Mouse (Mus musculus) heart, embryonic 14.5 days (tissue): ENCODE measurements around the gene Adgrg6. TPM values are rescaled to one million over a fixed set of nuclear protein-coding genes. Genes with fewer than 3 reads are reported as not detected.
A peak's percentile ranks its signal among the peaks of the same experiment; 100 is the strongest.

Experiments used
- ATAC-seq: fragments of 200-750 bp; cut with Nextera tagmentation; 2 replicates; pipeline ENCODE4 v1.8.0; 2017; ENCODE audit warnings: low read depth, moderate TSS enrichment; ENCODE audit not compliant: insufficient number of reproducible peaks, insufficient read depth, low FRiP score
- H3K27ac ChIP-seq, 2 experiments: fragments of 200-500 bp in 1 of 2; fragments of 300-500 bp in 1 of 2; sonication (generic) in 1 of 2; replicated peaks in 1 of 2; 2 replicates each; pipeline ENCODE4 v1.5.1; 2012 to 2014; ENCODE audit warnings: low read depth in 2 of 2, low read length in 2 of 2, control low read depth in 1 of 2, mild to moderate bottlenecking in 1 of 2, mixed read lengths in 1 of 2; ENCODE audit not compliant: control insufficient read depth in 1 of 2, insufficient read depth in 1 of 2
- H3K27me3 ChIP-seq: fragments of 300-500 bp; sonication (generic); 2 replicates; pipeline ENCODE4 v1.6.1; 2014; ENCODE audit warnings: mild to moderate bottlenecking, low read length, control low read depth; ENCODE audit not compliant: control insufficient read depth, insufficient read depth
- H3K36me3 ChIP-seq: fragments of 300-500 bp; sonication (generic); 2 replicates; pipeline ENCODE4 v1.6.1; 2014; ENCODE audit warnings: mild to moderate bottlenecking, control low read depth, low read length, mixed read lengths; ENCODE audit not compliant: control insufficient read depth, insufficient read depth
- H3K4me1 ChIP-seq, 2 experiments: fragments of 200-500 bp in 1 of 2; fragments of 300-500 bp in 1 of 2; sonication (generic) in 1 of 2; 2 replicates each; pipeline ENCODE4 v1.6.1; 2012 to 2014; ENCODE audit warnings: low read length in 2 of 2, control low read depth in 1 of 2, mixed read lengths in 1 of 2; ENCODE audit not compliant: control insufficient read depth in 2 of 2, insufficient read depth in 2 of 2
- H3K4me2 ChIP-seq: fragments of 300-500 bp; sonication (generic); 2 replicates; pipeline ENCODE4 v1.6.1; 2014; ENCODE audit warnings: mild to moderate bottlenecking, low read length
- H3K4me3 ChIP-seq, 2 experiments: fragments of 200-500 bp in 1 of 2; fragments of 300-500 bp in 1 of 2; sonication (generic) in 1 of 2; 2 replicates each; pipeline ENCODE4 v1.5.1; 2012 to 2014; ENCODE audit warnings: low read length in 2 of 2, mild to moderate bottlenecking in 2 of 2, control low read depth in 1 of 2, low read depth in 1 of 2, moderate library complexity in 1 of 2; ENCODE audit not compliant: control insufficient read depth in 1 of 2, insufficient read depth in 1 of 2
- H3K9ac ChIP-seq: fragments of 300-500 bp; sonication (generic); 2 replicates; pipeline ENCODE4 v1.6.1; 2014; ENCODE audit warnings: mild to moderate bottlenecking, low read length
- H3K9me3 ChIP-seq: fragments of 300-500 bp; sonication (generic); 2 replicates; pipeline ENCODE4 v1.6.1; 2016; ENCODE audit warnings: low read length, control low read depth; ENCODE audit not compliant: control insufficient read depth
- WGBS: fragments of 180-500 bp; shearing (Covaris S2); extraction: QIAGEN DNeasy Blood & Tissue Kit; methylation state at CpG from one replicate; pipeline ENCODE4 v1.1.7; 2014; 5-methylcytosine and 5-hydroxymethylcytosine counted together
- polyA plus RNA-seq: library from polyadenylated mRNA; unstranded; fragments of >200 nt; fragmentation: Nextera tagmentation; extraction: Ambion mirVana; gene quantifications from 2 replicates; pipeline ENCODE4 v1.2.1, GENCODE M21; 2014

The Adgrg6 gene
- 19.2 and 24.2 TPM in 2 replicates for polyA plus RNA-seq

GRCm38 (mm10) chr10:14544941-14545717 is at the start of gene Adgrg6:
TSS of gene Adgrg6 (minus strand) at chr10:14545659.
- H3K4me3 ChIP-seq, result peak within 1 kb of the TSS; percentile 67 to 78
- peak within 1 kb of the TSS; percentile 100 for H3K4me2 ChIP-seq
- H3K36me3 ChIP-seq, result no peaks in the 10 kb centered on the region
- WGBS, result under 1% methylated on average over 71 of the region's 81 CpGs
- H3K27me3 ChIP-seq, result 0 out of 2 replicates have a peak, but pooled peaks cover 3% of the 10 kb centered on the region
- H3K4me1 ChIP-seq, result no peaks in the 10 kb centered on the region
- peak within 1 kb of the TSS; percentile 51 to 66 for H3K27ac ChIP-seq
- peak within 1 kb of the TSS; percentile 77 for H3K9ac ChIP-seq
- ATAC-seq, result peak; percentile 71
- H3K9me3 ChIP-seq, result no peaks in the 10 kb centered on the region

GRCm38 (mm10) chr10:14592215-14592614 is 46.8 kb upstream of the Adgrg6 start:
- Histone ChIP-seq H3K9me3 (no peaks in the 10 kb centered on the region), H3K36me3 (no peaks in the 10 kb centered on the region), H3K9ac (no peak overlapping the region), H3K4me2 (no peak overlapping the region), H3K27me3 (peaks cover 5% of the 10 kb centered on the region; the same call in 1 of the 2 replicates), H3K4me3 (no peak overlapping the region), H3K4me1 (peaks cover 0 to 2% of the 10 kb centered on the region in 2 experiments; a peak in 1 of 4 replicates), H3K27ac (no peak overlapping the region)
- ATAC-seq, result no peak
- 89% methylated on average over 1 of the region's 1 CpGs for WGBS

DNA sequence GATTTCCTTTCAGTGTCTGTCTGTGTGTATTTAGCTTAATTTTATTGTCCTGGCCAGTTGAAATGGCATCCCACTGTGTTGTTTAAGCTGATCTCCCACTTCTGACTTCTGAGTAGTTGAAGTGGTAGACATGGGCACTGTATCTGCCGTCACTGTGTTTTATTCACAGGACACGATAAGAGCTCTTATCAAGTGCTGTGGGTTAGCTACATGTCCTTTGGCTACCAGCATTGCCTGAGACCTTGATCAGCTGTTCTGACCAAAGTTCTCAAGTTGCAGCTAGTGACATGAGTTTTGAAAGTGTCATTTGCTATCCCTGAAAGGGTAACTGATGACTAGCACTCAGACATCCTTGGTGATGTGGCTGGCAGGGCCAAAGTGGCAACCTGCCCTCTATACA is 45.4 kb upstream of the Adgrg6 start:
- Histone ChIP-seq H3K27me3 (peaks cover 12% of the 10 kb centered on the region; the same call in 1 of the 2 replicates), H3K4me3 (no peak overlapping the region), H3K36me3 (no peaks in the 10 kb centered on the region), H3K27ac (no peak overlapping the region), H3K4me1 (no peaks in the 10 kb centered on the region), H3K4me2 (no peak overlapping the region), H3K9me3 (no peaks in the 10 kb centered on the region), H3K9ac (no peak overlapping the region)
- ATAC-seq, result no peak; the same call in 1 of the 2 replicates
- 32% methylated on average over 2 of the region's 2 CpGs for WGBS

GRCm38 (mm10) chr10:14589667-14590066 is 44.2 kb upstream of the Adgrg6 start:
- H3K4me1 ChIP-seq, result no peaks in the 10 kb centered on the region
- H3K36me3 ChIP-seq, result no peaks in the 10 kb centered on the region
- H3K4me2 ChIP-seq, result no peak overlapping the region
- peaks cover 12% of the 10 kb centered on the region; the same call in 1 of the 2 replicates for H3K27me3 ChIP-seq
- no peaks in the 10 kb centered on the region for H3K9me3 ChIP-seq
- no peak overlapping the region for H3K27ac ChIP-seq
- no peak overlapping the region for H3K9ac ChIP-seq
- 79% methylated on average over 6 of the region's 6 CpGs for WGBS
- H3K4me3 ChIP-seq, result no peak overlapping the region
- ATAC-seq, result no peak

DNA sequence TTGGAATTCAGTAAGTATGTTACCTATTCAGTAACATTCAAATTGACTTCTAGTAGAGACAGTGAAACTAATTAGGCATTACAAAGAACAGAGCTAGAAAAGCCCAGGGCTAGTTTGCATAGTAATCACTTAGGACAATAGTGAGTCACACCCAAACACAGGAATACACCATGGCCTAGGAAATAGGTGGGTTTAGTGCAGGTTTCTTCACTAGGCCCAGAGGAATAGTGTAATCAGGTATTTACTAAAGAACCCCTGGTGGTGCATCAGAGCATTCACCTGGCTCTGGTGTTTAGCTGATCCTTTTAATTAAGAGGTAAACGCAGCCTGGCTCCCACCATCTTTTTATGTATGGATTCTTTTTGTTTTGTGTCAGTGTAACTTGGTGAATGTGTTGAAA is 38.0 kb upstream of the Adgrg6 start:
- H3K9me3 ChIP-seq, result no peaks in the 10 kb centered on the region
- H3K4me2 ChIP-seq, result no peak overlapping the region
- 84% methylated on average over 1 of the region's 1 CpGs for WGBS
- H3K4me3 ChIP-seq, result no peak overlapping the region
- H3K9ac ChIP-seq, result no peak overlapping the region
- no peak for ATAC-seq
- H3K36me3 ChIP-seq, result no peaks in the 10 kb centered on the region
- no peaks in the 10 kb centered on the region for H3K4me1 ChIP-seq
- H3K27ac ChIP-seq, result no peak overlapping the region
- H3K27me3 ChIP-seq, result 0 out of 2 replicates have a peak, but pooled peaks cover 7% of the 10 kb centered on the region

DNA sequence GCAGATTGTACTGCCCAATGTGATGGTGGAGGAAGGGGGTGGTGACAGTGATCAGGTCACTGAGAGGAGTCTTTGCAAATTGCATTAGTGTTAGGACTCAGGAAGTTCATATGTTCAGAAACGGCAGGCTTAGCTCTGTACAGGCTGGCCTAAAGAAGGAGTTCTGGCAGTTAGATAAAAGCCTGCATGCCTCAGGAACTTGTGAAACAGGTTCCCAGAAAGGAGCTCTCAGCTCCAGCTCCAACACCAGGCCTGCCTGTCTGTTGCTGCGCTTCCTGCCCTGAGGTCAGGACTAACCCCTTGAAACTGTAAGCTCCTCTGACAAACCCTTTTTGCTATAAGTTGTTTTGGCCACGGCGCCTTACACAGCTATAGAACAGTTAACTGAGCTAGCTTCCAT is 28.8 kb upstream of the Adgrg6 start:
- Histone ChIP-seq H3K27me3 (no peaks in the 10 kb centered on the region), H3K9ac (no peak overlapping the region), H3K4me3 (no peak overlapping the region), H3K9me3 (no peaks in the 10 kb centered on the region), H3K4me2 (no peak overlapping the region), H3K27ac (no peak overlapping the region), H3K36me3 (no peaks in the 10 kb centered on the region), H3K4me1 (no peaks in the 10 kb centered on the region)
- no peak for ATAC-seq
- 77% methylated on average over 4 of the region's 4 CpGs for WGBS

DNA sequence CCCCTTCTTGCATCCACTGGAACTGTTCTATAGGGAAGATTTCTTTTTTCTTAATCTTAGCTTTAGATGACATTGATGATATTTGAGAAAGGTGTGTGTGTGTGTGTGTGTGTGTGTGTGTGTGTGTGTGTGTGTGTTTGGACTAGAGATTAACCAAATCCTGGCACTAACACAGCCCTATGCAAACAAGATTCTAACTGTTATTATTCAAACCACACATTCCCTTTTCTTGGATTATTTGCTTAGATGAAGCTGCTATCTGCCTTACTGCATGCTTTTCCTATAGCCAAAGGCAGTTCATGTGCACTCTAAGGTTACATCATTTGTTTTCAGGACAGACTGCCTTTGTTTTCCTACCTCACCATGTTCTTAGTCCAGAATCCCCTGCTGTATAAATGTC is 25.7 kb upstream of the Adgrg6 start:
- no peaks in the 10 kb centered on the region for H3K9me3 ChIP-seq
- ATAC-seq, result no peak
- H3K4me2 ChIP-seq, result no peak overlapping the region
- no peak overlapping the region for H3K27ac ChIP-seq
- H3K4me1 ChIP-seq, result no peaks in the 10 kb centered on the region
- H3K36me3 ChIP-seq, result no peaks in the 10 kb centered on the region
- no peaks in the 10 kb centered on the region for H3K27me3 ChIP-seq
- H3K9ac ChIP-seq, result no peak overlapping the region
- H3K4me3 ChIP-seq, result no peak overlapping the region
